In the genomic region with DNA sequence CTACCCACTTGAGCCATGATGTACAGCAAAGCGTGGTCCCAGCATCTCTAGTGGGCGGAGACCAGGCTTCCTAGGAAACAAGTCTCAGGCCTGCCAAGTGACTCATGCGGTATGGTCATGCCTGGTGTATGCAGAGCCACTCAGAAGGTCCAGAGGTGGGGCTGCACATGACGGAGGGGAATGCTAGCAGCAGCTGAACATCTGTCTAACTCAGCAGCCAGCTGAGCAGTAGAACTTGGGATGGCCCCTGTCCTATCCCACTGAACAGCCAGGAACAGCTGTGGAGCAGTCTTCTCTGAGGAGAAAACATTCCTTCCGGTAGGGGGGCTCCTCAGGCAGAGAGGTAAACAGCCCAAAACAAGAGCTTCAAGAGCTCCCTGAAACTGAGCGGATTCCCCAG, we compare ENCODE assay signal across 12 mouse cellular contexts. TPM values are rescaled to one million over a fixed set of nuclear protein-coding genes. Genes with fewer than 3 reads are reported as not detected.
DNase-seq lines count a peak whose midpoint lies in the region; ATAC-seq and TF ChIP-seq lines count a peak whose summit lies in the region.
"Had no signal": no experiment of that assay in that cellular context is flagged by ENCODE, and none has a peak within 500 bp of the region (broad histone marks: within the 10 kb centered on the region; RNA-seq: fewer than 3 reads in every experiment).

No protein-coding gene starts in this region.

- ATAC-seq in hindbrain, embryonic 14.5 days (ENCODE audit: low FRiP score): no peak
- ATAC-seq: liver, postnatal 0 days had no signal

- H3K79me2 ChIP-seq in heart, adult 2 months (replicated peaks; ENCODE audit: control insufficient read depth, insufficient read depth, low read length): no peaks in the 10 kb centered on the region
- H3K79me2 ChIP-seq in myocyte (ENCODE audit: control insufficient read depth, insufficient read depth): no peaks in the 10 kb centered on the region

- H3K4me3 ChIP-seq in heart, adult 2 months: no peak overlapping the region
- no peak overlapping the region for H3K4me3 ChIP-seq in heart, embryonic 10.5 days
- H3K4me3 ChIP-seq in myocyte: no peak overlapping the region
- no peak overlapping the region for H3K4me3 ChIP-seq in hindbrain, embryonic 14.5 days (replicated peaks; ENCODE audit: low read length)
- H3K4me3 ChIP-seq: midbrain, embryonic 12.5 days had no signal

- H3K27me3 ChIP-seq in heart, adult 2 months (ENCODE audit: control insufficient read depth, insufficient read depth, low read length): no peaks in the 10 kb centered on the region
- H3K27me3 ChIP-seq in heart, embryonic 10.5 days (ENCODE audit: insufficient read depth, poor library complexity, severe bottlenecking): peaks cover 5% of the 10 kb centered on the region; the same call in 1 of the 2 replicates
- H3K27me3 ChIP-seq in myocyte (ENCODE audit: control insufficient read depth, insufficient read depth, insufficient read length): no peaks in the 10 kb centered on the region
- peaks cover 9% of the 10 kb centered on the region; the same call in 1 of the 2 replicates for H3K27me3 ChIP-seq in hindbrain, embryonic 14.5 days (ENCODE audit: control insufficient read depth, insufficient read depth, low read length)

- H3K9me3 ChIP-seq in heart, embryonic 10.5 days: no peaks in the 10 kb centered on the region
- no peaks in the 10 kb centered on the region for H3K9me3 ChIP-seq in hindbrain, embryonic 14.5 days (ENCODE audit: control insufficient read depth, low read length)
- H3K9me3 ChIP-seq: midbrain, embryonic 12.5 days had no signal

- no peak overlapping the region for H3K27ac ChIP-seq in heart, adult 2 months
- no peak overlapping the region for H3K27ac ChIP-seq in heart, embryonic 10.5 days
- H3K27ac ChIP-seq in hindbrain, embryonic 14.5 days: no peak overlapping the region
- H3K27ac ChIP-seq: midbrain, embryonic 12.5 days had no signal

- TF ChIP-seq POLR2A in heart, adult 2 months (IDR thresholded peaks at IDR 0.05; ENCODE audit: insufficient read depth, low read depth, low read length): no peak
- no peak for TF ChIP-seq POLR2A in myocyte (IDR thresholded peaks at IDR 0.05; ENCODE audit: insufficient read length, low read depth)

- no peaks in the 10 kb centered on the region for H3K4me1 ChIP-seq in heart, adult 2 months (ENCODE audit: control insufficient read depth, insufficient read depth, low read length)
- H3K4me1 ChIP-seq in heart, embryonic 10.5 days: peaks cover 40% of the 10 kb centered on the region
- H3K4me1 ChIP-seq in hindbrain, embryonic 14.5 days (replicated peaks; ENCODE audit: control insufficient read depth, insufficient read depth, low read length): peaks cover 20% of the 10 kb centered on the region

- 57% methylated on average over 6 of the region's 6 CpGs for WGBS in heart, adult 2 months
- WGBS in heart, embryonic 10.5 days: 75% methylated on average over 6 of the region's 6 CpGs
- 72% methylated on average over 6 of the region's 6 CpGs for whole genome bisulfite sequencing in hindbrain, embryonic 14.5 days

- TF ChIP-seq CTCF in heart, adult 2 months (IDR thresholded peaks at IDR 0.05): peak; percentile 31

- DNase-seq in heart, adult 2 months: peak; percentile 53 to 70
- no peak for DNase-seq in heart, embryonic 10.5 days (ENCODE audit: low spot score)
- peak; percentile 29 for DNase-seq in adipocyte (ENCODE audit: low spot score)
- DNase-seq in gastrocnemius, postnatal 36 days: peak; percentile 35 to 55
- DNase-seq in ovary, postnatal 14 days (ENCODE audit: low spot score): no peak
- no peak for DNase-seq in ovary, adult 18-20 months (ENCODE audit: low spot score)
- no peak for DNase-seq in hindbrain, embryonic 14.5 days (ENCODE audit: low spot score)
- DNase-seq: liver, postnatal 0 days; spleen, adult 18-20 months; thymus, postnatal 25 days had no signal

- intact Hi-C loops in heart, adult 2 months (cut with DNase I): no loop called here
- intact Hi-C loops in gastrocnemius, postnatal 36 days (cut with DNase I): no loop called here

- no peaks in the 10 kb centered on the region for H3K36me3 ChIP-seq in heart, adult 2 months (ENCODE audit: control insufficient read depth, insufficient read depth, low read length)
- peaks cover 10% of the 10 kb centered on the region for H3K36me3 ChIP-seq in heart, embryonic 10.5 days
- H3K36me3 ChIP-seq in myocyte (ENCODE audit: control insufficient read depth, insufficient read depth): no peaks in the 10 kb centered on the region
- no peaks in the 10 kb centered on the region for H3K36me3 ChIP-seq in hindbrain, embryonic 14.5 days (replicated peaks; ENCODE audit: control insufficient read depth, insufficient read depth)
- H3K36me3 ChIP-seq: midbrain, embryonic 12.5 days had no signal

- peak overlapping the region; percentile 81 for H3K4me2 ChIP-seq in myocyte (ENCODE audit: low read depth)
- H3K4me2 ChIP-seq in hindbrain, embryonic 14.5 days (replicated peaks): no peak overlapping the region
- H3K4me2 ChIP-seq: midbrain, embryonic 12.5 days had no signal

- TF ChIP-seq EP300 in heart, adult 2 months (IDR thresholded peaks at IDR 0.05; ENCODE audit: insufficient read depth, low read depth, low read length): no peak

- H3K9ac ChIP-seq in heart, adult 2 months (ENCODE audit: low read depth, low read length): no peak overlapping the region
- no peak overlapping the region for H3K9ac ChIP-seq in hindbrain, embryonic 14.5 days
- H3K9ac ChIP-seq: liver, postnatal 0 days; midbrain, embryonic 12.5 days had no signal

- no peak overlapping the region for H3ac ChIP-seq in myocyte (ENCODE audit: control insufficient read depth, insufficient read length)

TF ChIP-seq in myocyte, 11 proteins besides CTCF, POLR2A, EP300 and RAD21:
- TF ChIP-seq USF1 (IDR thresholded peaks at IDR 0.05; ENCODE audit: low read depth): no peak
- TF ChIP-seq CEBPB (IDR thresholded peaks at IDR 0.05; ENCODE audit: insufficient read depth, poor library complexity, severe bottlenecking): no peak
- no peak for TF ChIP-seq REST (IDR thresholded peaks at IDR 0.05; ENCODE audit: insufficient read depth, insufficient read length)
- no peak for TF ChIP-seq POLR2AphosphoS2 (IDR thresholded peaks at IDR 0.05; ENCODE audit: insufficient read length, low read depth)
- peak; percentile 53 to 92 (median 86) for TF ChIP-seq MYOD1 (IDR thresholded peaks at IDR 0.05; ENCODE audit: control insufficient read depth in 1 of 3, insufficient read length in 2 of 3, low read depth in 2 of 3)
- TF ChIP-seq SRF (IDR thresholded peaks at IDR 0.05; ENCODE audit: control insufficient read depth, insufficient read length, low read depth): no peak
- no peak for TF ChIP-seq MAX (IDR thresholded peaks at IDR 0.05; ENCODE audit: low read depth)
- TF ChIP-seq TCF3 (IDR thresholded peaks at IDR 0.05; ENCODE audit: insufficient read length, low read depth): no peak
- peak; percentile 36 to 76 (median 47) for TF ChIP-seq MYOG (IDR thresholded peaks at IDR 0.05; ENCODE audit: control insufficient read depth in 1 of 3, insufficient read depth in 1 of 3, insufficient read length in 2 of 3, low read depth in 2 of 3)
- TF ChIP-seq TCF12 (IDR thresholded peaks at IDR 0.05; ENCODE audit: insufficient read depth, poor library complexity, severe bottlenecking): peak; percentile 43
- no peak for TF ChIP-seq E2F4 (IDR thresholded peaks at IDR 0.05; ENCODE audit: insufficient read depth)

RNA-seq across cellular contexts. Expression of a gene that starts 1.5 kb away (rescaled TPM):
- 1 to 10 TPM; 2.4 to 2.7 TPM for total RNA-seq in heart, adult 2 months (2021)
- 4.2 and 4.6 TPM in 2 replicates for polyA plus RNA-seq in heart, adult 2 months (2012; rRNA removed)
- 92.8 and 96.1 TPM in 2 replicates for polyA plus RNA-seq in heart, embryonic 10.5 days (2016; fragmentation: Nextera tagmentation; extraction: Ambion mirVana)
- total RNA-seq in gastrocnemius, postnatal 36 days (2021): 1 to 10 TPM; 3.2 to 4.5 TPM
- 159 TPM for polyA plus RNA-seq in myocyte (2012; fragmentation: generic; extraction: Trizol)
- 22.8 and 28.4 TPM in 2 replicates for polyA plus RNA-seq in hindbrain, embryonic 14.5 days (2014; fragmentation: Nextera tagmentation; extraction: Ambion mirVana)

RNA-seq across cellular contexts. Expression of a gene that starts 25.8 kb away (rescaled TPM):
- 10 to 100 TPM; 27.5 to 28.6 TPM for total RNA-seq in heart, adult 2 months (2021)
- 18.5 and 18.6 TPM in 2 replicates for polyA plus RNA-seq in heart, adult 2 months (2012; rRNA removed)
- polyA plus RNA-seq in heart, embryonic 10.5 days (2016; fragmentation: Nextera tagmentation; extraction: Ambion mirVana): 76.5 and 83.8 TPM in 2 replicates
- total RNA-seq in gastrocnemius, postnatal 36 days (2021): 10 to 100 TPM; 13.9 to 28.4 TPM
- polyA plus RNA-seq in myocyte (2012; fragmentation: generic; extraction: Trizol): 26.3 TPM
- 46.7 and 53.5 TPM in 2 replicates for polyA plus RNA-seq in hindbrain, embryonic 14.5 days (2014; fragmentation: Nextera tagmentation; extraction: Ambion mirVana)

Comparison
In these comparisons a context has a peak if more than half of its experiments do, and no peak if none do; other contexts are left out.
1. DNase-seq: peak in heart, adult 2 months (2 of 2), adipocyte (single experiment) and gastrocnemius, postnatal 36 days (2 of 2); none in heart, embryonic 10.5 days (single experiment), ovary, postnatal 14 days (single experiment), ovary, adult 18-20 months (single experiment) and hindbrain, embryonic 14.5 days (single experiment).